Mouse (Mus musculus) ES-E14 (cell line): ENCODE results near the gene Atl2. TPM values are rescaled to one million over a fixed set of nuclear protein-coding genes. Genes with fewer than 3 reads are reported as not detected.

ENCODE experiments used
- DNase-seq: peaks from one replicate; pipeline ENCODE4 v3.0.0-alpha.2; 2013; ENCODE audit warnings: low read depth, low spot score
- H3K27ac ChIP-seq: 2 replicates; pipeline ENCODE4 v1.5.1; 2012; ENCODE audit warnings: low read depth, mild to moderate bottlenecking, low read length, moderate library complexity, mixed read lengths; ENCODE audit not compliant: poor library complexity, insufficient read depth, severe bottlenecking
- H3K36me3 ChIP-seq: 2 replicates; pipeline ENCODE4 v1.6.1; 2012; ENCODE audit warnings: mild to moderate bottlenecking, low read length, moderate library complexity, mixed read lengths; ENCODE audit not compliant: control insufficient read depth, poor library complexity, insufficient read depth, severe bottlenecking
- H3K4me1 ChIP-seq, 2 experiments: fragments of 150-350 bp in 1 of 2; sonication (generic) in 1 of 2; 2 replicates each; pipeline ENCODE4 v1.6.1; 2012; ENCODE audit warnings: low read length in 2 of 2, mild to moderate bottlenecking in 1 of 2, mixed read lengths in 1 of 2; ENCODE audit not compliant: control insufficient read depth in 2 of 2, insufficient read depth in 2 of 2, poor library complexity in 1 of 2
- H3K4me3 ChIP-seq, 2 experiments: fragments of 150-350 bp in 1 of 2; sonication (generic) in 1 of 2; 2 replicates each; pipeline ENCODE4 v1.5.1; 2012; ENCODE audit warnings: low read length in 2 of 2, low read depth in 1 of 2, mild to moderate bottlenecking in 1 of 2, mixed read lengths in 1 of 2; ENCODE audit not compliant: insufficient read depth in 1 of 2, poor library complexity in 1 of 2, severe bottlenecking in 1 of 2
- H3K9ac ChIP-seq: 2 replicates; pipeline ENCODE4 v1.6.1; 2012; ENCODE audit warnings: low read depth, mild to moderate bottlenecking, low read length, mixed read lengths; ENCODE audit not compliant: poor library complexity, insufficient read depth, severe bottlenecking
- H3K9me3 ChIP-seq: fragments of 150-350 bp; sonication (generic); 2 replicates; pipeline ENCODE4 v1.6.1; 2012; ENCODE audit warnings: low read depth, mild to moderate bottlenecking, low read length; ENCODE audit not compliant: control insufficient read depth, insufficient read depth
- CHD2 ChIP-seq: IDR thresholded peaks from 2 replicates; pipeline ENCODE4 v1.6.1; 2014; ENCODE audit warnings: mild to moderate bottlenecking, low read depth, low read length, inconsistent platforms
- HCFC1 ChIP-seq: IDR thresholded peaks from 2 replicates; pipeline ENCODE4 v1.6.1; 2012; ENCODE audit warnings: low read length, inconsistent platforms, borderline replicate concordance; ENCODE audit not compliant: insufficient read depth
- MAFK ChIP-seq: IDR thresholded peaks from 2 replicates; pipeline ENCODE4 v1.6.1; 2014; ENCODE audit warnings: mild to moderate bottlenecking, low read depth, low read length, inconsistent platforms; ENCODE audit not compliant: insufficient read depth
- ZC3H11A ChIP-seq: IDR thresholded peaks from 2 replicates; pipeline ENCODE4 v1.6.1; 2012; ENCODE audit warnings: low read depth, mild to moderate bottlenecking, inconsistent platforms, low read length, borderline replicate concordance
- ZNF384 ChIP-seq: IDR thresholded peaks from 2 replicates; pipeline ENCODE4 v1.6.1; 2012; ENCODE audit warnings: low read depth, low read length, inconsistent platforms
- in situ Hi-C, 2 experiments: fragments of 600-800 bp; cut with MboI; formaldehyde crosslinking; loops; one replicate each; pipeline ENCODE4 v1.15.1; 2025; ENCODE audit warnings: low sequenced_read_pairs in 2 of 2, inconsistent platforms in 1 of 2; ENCODE audit not compliant: unreplicated experiment in 2 of 2
- total RNA-seq: library from RNA; depleted of rRNA; stranded (reverse); fragments of 300-350 nt; gene quantifications from 2 replicates; pipeline ENCODE4 v1.2.3, GENCODE M21; 2012

Gene Atl2
- total RNA-seq, 1 experiment = 44.4 TPM

GRCm38 (mm10) chr17:79817551-79817950, 78.4 kb downstream of the Atl2 start:
- no peak overlapping the region for H3K27ac ChIP-seq
- DNase-seq = no peak
- H3K9me3 ChIP-seq = no peaks in the 10 kb centered on the region
- no peaks in the 10 kb centered on the region for H3K36me3 ChIP-seq
- no peak overlapping the region for H3K9ac ChIP-seq
- in situ Hi-C loops = no loop called here
- H3K4me1 ChIP-seq = peaks cover 0 to 2% of the 10 kb centered on the region in 2 experiments; a peak in 1 of 4 replicates
- TF ChIP-seq ZNF384 (no peak), MAFK (no peak), HCFC1 (no peak), CHD2 (no peak), ZC3H11A (no peak)
- H3K4me3 ChIP-seq = no peak overlapping the region

GRCm38 (mm10) chr17:79816896-79817295, 79.0 kb downstream of the Atl2 start:
- TF ChIP-seq ZC3H11A (no peak), CHD2 (no peak), ZNF384 (no peak), MAFK (no peak), HCFC1 (no peak)
- Histone ChIP-seq H3K4me3 (no peak overlapping the region), H3K4me1 (peaks cover 0 to 2% of the 10 kb centered on the region in 2 experiments; a peak in 1 of 4 replicates), H3K9me3 (no peaks in the 10 kb centered on the region), H3K36me3 (no peaks in the 10 kb centered on the region), H3K27ac (no peak overlapping the region), H3K9ac (no peak overlapping the region)
- in situ Hi-C loops = no loop called here
- DNase-seq = no peak

GRCm38 (mm10) chr17:79810421-79810820, 85.5 kb downstream of the Atl2 start:
- Histone ChIP-seq H3K4me1 (peaks cover 0 to 2% of the 10 kb centered on the region in 2 experiments; a peak in 1 of 4 replicates), H3K27ac (no peak overlapping the region), H3K9me3 (no peaks in the 10 kb centered on the region), H3K9ac (no peak overlapping the region), H3K4me3 (no peak overlapping the region), H3K36me3 (no peaks in the 10 kb centered on the region)
- no peak for DNase-seq
- TF ChIP-seq ZC3H11A (no peak), HCFC1 (no peak), ZNF384 (no peak), CHD2 (no peak), MAFK (no peak)
- in situ Hi-C loops = no loop called here

GRCm38 (mm10) chr17:79809491-79810316, 86.2 kb downstream of the Atl2 start:
- DNase-seq = no peak
- H3K9ac ChIP-seq = no peak overlapping the region
- no peak overlapping the region for H3K27ac ChIP-seq
- peaks cover 0 to 2% of the 10 kb centered on the region in 2 experiments; a peak in 1 of 4 replicates for H3K4me1 ChIP-seq
- TF ChIP-seq ZNF384 = no peak
- no peak for TF ChIP-seq CHD2
- no peak for TF ChIP-seq ZC3H11A
- no peak for TF ChIP-seq HCFC1
- no peak for TF ChIP-seq MAFK
- H3K9me3 ChIP-seq = no peaks in the 10 kb centered on the region
- H3K36me3 ChIP-seq = no peaks in the 10 kb centered on the region
- no peak overlapping the region for H3K4me3 ChIP-seq
- in situ Hi-C loops = no loop called here
